13 mouse cellular contexts compared by ENCODE assay signal in the genomic region with DNA sequence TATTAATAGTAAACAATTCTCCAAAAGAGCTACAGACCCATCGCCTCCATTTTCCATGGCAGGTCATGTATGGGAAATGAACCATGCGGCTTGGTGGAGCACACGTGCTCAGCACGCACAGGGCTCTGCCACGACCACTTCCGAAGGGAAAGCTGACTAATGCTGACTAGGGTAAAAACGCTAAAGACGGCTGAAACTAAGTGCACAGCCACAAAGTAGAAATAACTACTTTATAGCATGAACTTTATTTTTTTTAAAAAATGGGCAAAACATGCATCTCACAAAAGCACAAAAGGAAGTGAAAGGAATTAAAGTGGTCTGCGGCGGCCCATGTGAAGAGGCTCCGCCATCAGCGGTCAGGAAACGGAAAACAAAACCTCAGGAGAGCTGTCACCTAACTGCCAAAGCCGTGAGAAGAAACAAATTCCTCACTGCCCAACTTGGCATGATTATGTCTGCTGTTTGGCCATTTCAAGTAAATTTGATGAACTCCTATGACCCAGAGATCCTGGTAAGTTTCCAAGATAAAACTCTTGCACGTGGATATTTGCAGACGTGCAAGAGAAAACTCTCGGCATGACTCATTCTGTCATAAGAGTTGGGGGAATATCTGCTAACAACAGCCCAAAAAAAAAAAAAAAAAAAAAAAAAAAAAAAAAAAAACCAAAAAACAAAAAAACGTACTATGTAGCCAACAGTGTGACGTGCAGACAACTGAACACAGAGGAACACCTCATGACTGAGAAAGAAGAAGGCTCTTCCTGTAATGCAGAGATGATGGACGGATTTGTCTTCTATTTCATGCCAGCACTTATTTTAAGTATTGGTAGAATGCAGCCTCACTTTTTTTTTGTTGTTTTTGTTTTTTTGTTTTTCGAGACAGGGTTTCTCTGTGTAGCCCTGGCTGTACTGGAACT.
DNase-seq lines count a peak whose midpoint lies in the region; ATAC-seq and TF ChIP-seq lines count a peak whose summit lies in the region.
"Had no signal": no experiment of that assay in that cellular context is flagged by ENCODE, and none has a peak within 500 bp of the region (broad histone marks: within the 10 kb centered on the region; RNA-seq: fewer than 3 reads in every experiment).

No protein-coding gene starts in this region.

- peaks cover 5% of the 10 kb centered on the region; the same call in 1 of the 2 replicates for H3K4me1 ChIP-seq in heart, adult 2 months (ENCODE audit: control insufficient read depth, insufficient read depth, low read length)
- H3K4me1 ChIP-seq in heart, embryonic 11.5 days (ENCODE audit: control insufficient read depth, insufficient read depth, low read length): no peaks in the 10 kb centered on the region
- peaks cover 51% of the 10 kb centered on the region for H3K4me1 ChIP-seq in bone marrow macrophage, adult 2 months (ENCODE audit: control insufficient read depth, insufficient read depth, low read length)
- peaks cover 91% of the 10 kb centered on the region for H3K4me1 ChIP-seq in megakaryocyte, embryonic 14.5 days
- H3K4me1 ChIP-seq: forebrain, embryonic 15.5 days had no signal

- H3K4me3 ChIP-seq in heart, adult 2 months: no peak overlapping the region
- no peak overlapping the region for H3K4me3 ChIP-seq in heart, embryonic 11.5 days (ENCODE audit: low read depth, low read length)
- peak overlapping the region; percentile 54 for H3K4me3 ChIP-seq in bone marrow macrophage, adult 2 months (ENCODE audit: insufficient read depth, low read length)
- H3K4me3 ChIP-seq in megakaryocyte, embryonic 14.5 days (replicated peaks): peak overlapping the region; percentile 81
- H3K4me3 ChIP-seq: embryonic facial prominence, embryonic 10.5 days; forebrain, embryonic 15.5 days; myocyte had no signal

- H3K27ac ChIP-seq in heart, adult 2 months: peak overlapping the region; percentile 23; the same call in 1 of the 2 replicates
- H3K27ac ChIP-seq in heart, embryonic 11.5 days (ENCODE audit: low read depth, low read length): no peak overlapping the region
- peak overlapping the region; percentile 99 for H3K27ac ChIP-seq in bone marrow macrophage, adult 2 months (ENCODE audit: insufficient read depth, low read depth, low read length)
- H3K27ac ChIP-seq: embryonic facial prominence, embryonic 10.5 days; forebrain, embryonic 15.5 days had no signal

- peaks cover 4% of the 10 kb centered on the region for H3K36me3 ChIP-seq in heart, adult 2 months (ENCODE audit: control insufficient read depth, insufficient read depth, low read length)
- H3K36me3 ChIP-seq in heart, embryonic 11.5 days (ENCODE audit: control insufficient read depth, insufficient read depth, low read length): peaks cover 28% of the 10 kb centered on the region
- peaks cover 71% of the 10 kb centered on the region for H3K36me3 ChIP-seq in megakaryocyte, embryonic 14.5 days (replicated peaks; ENCODE audit: low read length)
- H3K36me3 ChIP-seq: forebrain, embryonic 15.5 days had no signal

- peaks cover 2% of the 10 kb centered on the region for H3K79me2 ChIP-seq in heart, adult 2 months (replicated peaks; ENCODE audit: control insufficient read depth, insufficient read depth, low read length)

- intact Hi-C loops in heart, adult 2 months (cut with DNase I): no loop called here

- TF ChIP-seq CTCF in heart, adult 2 months (IDR thresholded peaks at IDR 0.05): no peak
- TF ChIP-seq CTCF in bone marrow macrophage, adult 2 months (IDR thresholded peaks at IDR 0.05; ENCODE audit: low read depth, low read length): no peak

- no peaks in the 10 kb centered on the region for H3K27me3 ChIP-seq in heart, adult 2 months (ENCODE audit: control insufficient read depth, insufficient read depth, low read length)
- no peaks in the 10 kb centered on the region for H3K27me3 ChIP-seq in heart, embryonic 11.5 days (ENCODE audit: control insufficient read depth, insufficient read depth, low read length)
- no peaks in the 10 kb centered on the region for H3K27me3 ChIP-seq in megakaryocyte, embryonic 14.5 days (replicated peaks)
- H3K27me3 ChIP-seq: forebrain, embryonic 15.5 days had no signal

- no peak for ATAC-seq in heart, embryonic 11.5 days (replicated peaks; ENCODE audit: insufficient number of reproducible peaks, low FRiP score, low TSS enrichment)
- no peak for ATAC-seq in megakaryocyte-erythroid progenitor cell, adult 5-6 weeks (replicated peaks; ENCODE audit: low FRiP score, low TSS enrichment, poor library complexity, severe bottlenecking)
- ATAC-seq: forebrain, embryonic 15.5 days had no signal

- 0 out of 2 replicates have a peak, but pooled peaks have one; percentile 10 for TF ChIP-seq EP300 in heart, adult 2 months (IDR thresholded peaks at IDR 0.05; ENCODE audit: insufficient read depth, low read depth, low read length)

- no peak for DNase-seq in heart, adult 2 months
- peak; percentile 79 for DNase-seq in A20 (ENCODE audit: low read depth, low spot score)
- DNase-seq in frontal cortex, postnatal 14 days (ENCODE audit: low spot score in 2 of 2): no peak
- DNase-seq in neural tube, embryonic 10.5 days (ENCODE audit: extremely low spot score, low spot score): no peak
- DNase-seq: left cerebral cortex, postnatal 4 days; right cerebral cortex, adult 18-20 months had no signal

- H3K9me3 ChIP-seq in heart, embryonic 11.5 days (replicated peaks; ENCODE audit: control insufficient read depth, low read length): peaks cover 36% of the 10 kb centered on the region
- no peaks in the 10 kb centered on the region for H3K9me3 ChIP-seq in megakaryocyte, embryonic 14.5 days
- H3K9me3 ChIP-seq: forebrain, embryonic 15.5 days had no signal

- H3K9ac ChIP-seq in heart, adult 2 months (ENCODE audit: low read depth, low read length): no peak overlapping the region
- no peak overlapping the region for H3K9ac ChIP-seq in heart, embryonic 11.5 days (ENCODE audit: low read depth, low read length)
- H3K9ac ChIP-seq: forebrain, embryonic 15.5 days had no signal

- no peak overlapping the region for H3K4me2 ChIP-seq in heart, embryonic 11.5 days
- H3K4me2 ChIP-seq: forebrain, embryonic 15.5 days had no signal

- 73% methylated on average over 21 of the region's 21 CpGs for WGBS in heart, adult 2 months
- 91% methylated on average over 21 of the region's 21 CpGs for WGBS in heart, embryonic 11.5 days (ENCODE audit: insufficient replicate concordance)

- no peak for TF ChIP-seq POLR2A in heart, adult 2 months (IDR thresholded peaks at IDR 0.05; ENCODE audit: insufficient read depth, low read depth, low read length)
- no peak for TF ChIP-seq POLR2A in bone marrow macrophage, adult 2 months (IDR thresholded peaks at IDR 0.05; ENCODE audit: borderline replicate concordance, low read depth, low read length)

Comparison
In these comparisons a context has a peak if more than half of its experiments do, and no peak if none do; other contexts are left out.
1. H3K4me3 ChIP-seq: peak in bone marrow macrophage, adult 2 months (single experiment) and megakaryocyte, embryonic 14.5 days (single experiment); none in heart, adult 2 months (single experiment) and heart, embryonic 11.5 days (single experiment).